Mouse (Mus musculus): ENCODE measurements around the gene Tyro3. TPM values are rescaled to one million over a fixed set of nuclear protein-coding genes. Genes with fewer than 3 reads are reported as not detected.
A peak's percentile ranks its signal among the peaks of the same experiment; 100 is the strongest.

Gene Tyro3
- 10 to 100 TPM; 73.1 to 85.1 TPM for total RNA-seq (2021)

GRCm38 (mm10) chr2:119797279-119797783, at the start of gene Tyro3:
Gene Tyro3, plus strand, starts transcription at chr2:119797733.
- no peak for DNase-seq

- DNase-seq, result no peak
Observed at GRCm38 (mm10) chr2:119749260-119749659, 48.3 kb upstream of the Tyro3 start.

DNA sequence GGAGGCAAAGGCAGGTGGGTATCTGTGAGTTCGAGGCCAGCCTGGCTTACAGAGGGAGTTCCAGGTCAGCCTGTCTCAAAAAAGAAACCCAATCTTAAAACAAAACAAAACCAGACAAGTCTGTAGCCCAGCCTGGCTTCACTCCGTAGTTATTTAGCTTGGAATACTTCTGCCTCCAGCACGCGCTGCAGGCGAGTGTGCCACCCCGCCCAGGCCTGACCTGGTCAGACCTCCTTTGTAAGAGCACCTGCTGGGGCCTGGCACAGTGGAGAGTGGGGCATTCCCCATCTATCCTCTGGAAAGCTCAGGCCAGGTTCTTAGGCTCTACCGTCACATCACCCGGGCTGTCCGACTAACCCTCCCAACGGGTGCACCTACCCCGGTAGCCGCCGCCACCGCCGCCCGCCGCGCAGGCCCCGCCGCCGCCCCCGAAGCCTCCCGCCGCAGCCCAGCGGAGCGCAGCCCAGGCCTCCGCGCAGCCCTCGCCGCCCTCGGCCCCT, 39.9 kb upstream of the Tyro3 start:
- DNase-seq, result no peak

- peak in 1 of 2 experiments; percentile 36 for DNase-seq
Observed at GRCm38 (mm10) chr2:119758101-119758843, 39.3 kb upstream of the Tyro3 start.

GRCm38 (mm10) chr2:119758844-119759835, 38.4 kb upstream of the Tyro3 start:
- no peak for DNase-seq

- DNase-seq, result no peak
Observed at GRCm38 (mm10) chr2:119760251-119760650, 37.3 kb upstream of the Tyro3 start, which contains the start of gene Ltk. Gene Ltk, minus strand, starts transcription at chr2:119760431.

- no peak for DNase-seq
Observed at GRCm38 (mm10) chr2:119762276-119762675, 35.3 kb upstream of the Tyro3 start.

DNA sequence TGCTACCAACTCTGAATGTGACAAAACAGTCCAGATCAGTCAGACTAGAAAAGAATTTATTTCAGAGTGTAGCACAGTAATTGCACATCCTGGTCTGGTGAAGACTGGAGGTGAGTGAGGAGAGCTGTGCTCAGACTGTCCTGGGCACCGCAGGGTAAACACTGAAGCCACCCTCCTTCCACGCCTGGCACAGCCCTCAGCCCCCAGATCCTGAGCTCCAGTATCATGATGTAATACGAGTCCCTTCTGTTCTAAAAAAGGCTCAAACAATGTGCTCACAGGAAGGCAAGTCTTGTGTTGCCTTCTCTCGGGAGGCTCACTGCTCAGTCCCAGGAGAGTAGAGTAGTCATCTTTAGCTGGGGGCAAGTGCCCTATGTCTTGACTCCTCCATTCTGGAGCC, 33.6 kb upstream of the Tyro3 start:
- DNase-seq, result no peak

- no peak for DNase-seq
Observed at GRCm38 (mm10) chr2:119767246-119767645, 30.3 kb upstream of the Tyro3 start.

GRCm38 (mm10) chr2:119787206-119787883, 10.2 kb upstream of the Tyro3 start, which contains the start of gene Rpap1:
Gene Rpap1, minus strand, starts transcription at chr2:119787537.
- peak; percentile 84 to 85 for DNase-seq

- no peak for DNase-seq
Observed at GRCm38 (mm10) chr2:119789996-119790395, 7.5 kb upstream of the Tyro3 start.

- DNase-seq, result peak; percentile 57 to 61
Observed at GRCm38 (mm10) chr2:119798246-119798927, 854 bp downstream of the Tyro3 start.

- no peak for DNase-seq
Observed at GRCm38 (mm10) chr2:119799181-119799960, 1.8 kb downstream of the Tyro3 start.

GRCm38 (mm10) chr2:119799961-119800550, 2.5 kb downstream of the Tyro3 start:
- DNase-seq, result no peak

DNA sequence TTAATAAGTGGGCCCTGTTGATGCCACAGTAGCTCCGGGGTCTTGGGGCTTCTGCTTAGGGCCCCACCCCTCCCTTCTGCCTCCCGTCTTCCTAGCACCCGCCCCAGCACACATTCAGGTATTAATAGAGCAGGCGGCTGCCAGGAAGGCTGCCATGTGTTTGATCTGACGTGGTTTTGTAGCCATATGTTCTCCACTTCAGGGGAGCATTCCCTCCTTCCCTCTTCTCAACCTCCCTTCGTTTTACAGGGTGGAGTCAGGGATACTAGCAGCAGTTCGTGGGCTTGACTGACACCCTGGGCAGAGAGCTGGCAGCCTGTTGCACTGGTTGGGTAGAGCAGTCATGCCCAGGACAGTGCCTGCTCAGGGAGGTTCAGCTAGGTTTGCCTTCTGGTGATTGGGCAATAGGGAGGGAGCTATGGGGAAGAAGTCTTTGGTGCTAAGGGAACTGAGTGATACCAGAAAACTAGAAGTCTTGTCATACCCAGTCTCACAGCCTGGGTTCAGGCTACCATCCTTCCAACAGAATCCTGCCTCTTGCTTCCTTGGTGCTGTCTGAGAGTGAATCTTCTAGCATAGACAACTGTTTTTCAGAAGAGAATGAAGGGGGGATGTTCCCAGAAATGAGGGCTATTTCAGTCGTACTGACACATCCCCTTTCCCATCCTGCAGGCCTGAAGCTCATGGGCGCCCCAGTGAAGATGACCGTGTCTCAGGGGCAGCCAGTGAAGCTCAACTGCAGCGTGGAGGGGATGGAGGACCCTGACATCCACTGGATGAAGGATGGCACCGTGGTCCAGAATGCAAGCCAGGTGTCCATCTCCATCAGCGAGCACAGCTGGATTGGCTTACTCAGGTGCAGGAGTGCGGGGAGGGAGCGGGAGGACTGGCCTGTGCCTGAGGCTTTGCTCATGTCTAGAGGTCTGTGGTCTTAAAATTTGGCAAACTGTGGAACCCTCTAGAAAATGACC, 3.6 kb downstream of the Tyro3 start:
- peak; percentile 45 for DNase-seq

GRCm38 (mm10) chr2:119802767-119803617, 5.5 kb downstream of the Tyro3 start:
- peak in 1 of 2 experiments; percentile 32 for DNase-seq

GRCm38 (mm10) chr2:119803618-119804274, 6.2 kb downstream of the Tyro3 start:
- DNase-seq, result no peak
